24 mouse cellular contexts compared by ENCODE assay signal in genomic region chr2:143925826-143926225, GRCm38 (mm10). TPM values are rescaled to one million over a fixed set of nuclear protein-coding genes. Genes with fewer than 3 reads are reported as not detected.
DNase-seq lines count a peak whose midpoint lies in the region; ATAC-seq and TF ChIP-seq lines count a peak whose summit lies in the region.
"Had no signal": no experiment of that assay in that cellular context is flagged by ENCODE, and none has a peak within 500 bp of the region (broad histone marks: within the 10 kb centered on the region; RNA-seq: fewer than 3 reads in every experiment).

No protein-coding gene starts in this region.

- H3K36me3 ChIP-seq in hindbrain, embryonic 15.5 days, result no peaks in the 10 kb centered on the region
- H3K36me3 ChIP-seq in hindbrain, embryonic 12.5 days, result no peaks in the 10 kb centered on the region
- no peaks in the 10 kb centered on the region for H3K36me3 ChIP-seq in midbrain, embryonic 15.5 days (replicated peaks)
- no peaks in the 10 kb centered on the region for H3K36me3 ChIP-seq in midbrain, embryonic 14.5 days (ENCODE audit: control insufficient read depth, insufficient read depth, low read length)
- H3K36me3 ChIP-seq in MEL (ENCODE audit: control insufficient read depth in 1 of 2, insufficient read depth in 2 of 2, low read length in 2 of 2), result peaks cover 0 to 11% of the 10 kb centered on the region in 2 experiments; a peak in 2 of 4 replicates
- no peaks in the 10 kb centered on the region for H3K36me3 ChIP-seq in stomach, postnatal 0 days (ENCODE audit: control insufficient read depth, insufficient read depth, low read length)
- H3K36me3 ChIP-seq: embryonic facial prominence, embryonic 13.5 days; heart, embryonic 15.5 days had no signal

- H3K9me3 ChIP-seq in hindbrain, embryonic 15.5 days, result no peaks in the 10 kb centered on the region
- no peaks in the 10 kb centered on the region for H3K9me3 ChIP-seq in hindbrain, embryonic 12.5 days (replicated peaks)
- H3K9me3 ChIP-seq in midbrain, embryonic 15.5 days, result no peaks in the 10 kb centered on the region
- no peaks in the 10 kb centered on the region for H3K9me3 ChIP-seq in midbrain, embryonic 14.5 days (ENCODE audit: control insufficient read depth, low read length)
- H3K9me3 ChIP-seq in MEL (replicated peaks; ENCODE audit: insufficient read depth, low read length), result no peaks in the 10 kb centered on the region
- no peaks in the 10 kb centered on the region for H3K9me3 ChIP-seq in stomach, postnatal 0 days (ENCODE audit: control insufficient read depth, low read length)
- H3K9me3 ChIP-seq: embryonic facial prominence, embryonic 13.5 days; forebrain, embryonic 13.5 days; heart, embryonic 15.5 days had no signal

- DNase-seq in midbrain, embryonic 14.5 days, result no peak
- DNase-seq in MEL (ENCODE audit: low read depth, low spot score), result no peak
- no peak for DNase-seq in stomach, postnatal 0 days (ENCODE audit: low spot score)
- no peak for DNase-seq in cerebellum, adult 18-20 months
- no peak for DNase-seq in retina, embryonic 14.5 days (ENCODE audit: low spot score)
- DNase-seq: adrenal gland, adult 2 months; adrenal gland, postnatal 36 days; cerebellum, adult 11 months; cerebellum, adult 9-10 months; cerebellum, postnatal 25 days; gastrocnemius, adult 2 months; gastrocnemius, postnatal 25 days; heart, adult 18-20 months; heart, postnatal 14 days; kidney, adult 11 months; kidney, adult 9 months had no signal

- H3K9ac ChIP-seq in hindbrain, embryonic 15.5 days, result no peak overlapping the region
- no peak overlapping the region for H3K9ac ChIP-seq in hindbrain, embryonic 12.5 days
- no peak overlapping the region for H3K9ac ChIP-seq in midbrain, embryonic 15.5 days
- H3K9ac ChIP-seq in midbrain, embryonic 14.5 days (replicated peaks; ENCODE audit: low read length), result no peak overlapping the region
- H3K9ac ChIP-seq in MEL (ENCODE audit: control insufficient read depth, low read depth, low read length, poor library complexity, severe bottlenecking), result no peak overlapping the region
- no peak overlapping the region for H3K9ac ChIP-seq in stomach, postnatal 0 days (ENCODE audit: low read length)
- H3K9ac ChIP-seq: embryonic facial prominence, embryonic 13.5 days; forebrain, embryonic 13.5 days; heart, embryonic 15.5 days; hindbrain, embryonic 14.5 days had no signal

- no peak for TF ChIP-seq EP300 in MEL (IDR thresholded peaks at IDR 0.05; ENCODE audit: low read depth in 1 of 2, low read length in 2 of 2)
- TF ChIP-seq EP300 in stomach, postnatal 0 days (optimal IDR thresholded peaks at IDR 0.05), result no peak

- H3K79me2 ChIP-seq in MEL (ENCODE audit: control insufficient read depth, insufficient read depth, low read length, poor library complexity), result peaks cover 11% of the 10 kb centered on the region

- no peaks in the 10 kb centered on the region for H3K27me3 ChIP-seq in hindbrain, embryonic 15.5 days
- H3K27me3 ChIP-seq in hindbrain, embryonic 12.5 days, result no peaks in the 10 kb centered on the region
- no peaks in the 10 kb centered on the region for H3K27me3 ChIP-seq in midbrain, embryonic 15.5 days (replicated peaks)
- H3K27me3 ChIP-seq in midbrain, embryonic 14.5 days (ENCODE audit: control insufficient read depth, insufficient read depth, low read length), result no peaks in the 10 kb centered on the region
- H3K27me3 ChIP-seq in MEL (ENCODE audit: control insufficient read depth in 1 of 2, insufficient read depth in 2 of 2, low read length in 2 of 2), result no peaks in the 10 kb centered on the region
- H3K27me3 ChIP-seq in stomach, postnatal 0 days (ENCODE audit: control insufficient read depth, insufficient read depth, low read length), result no peaks in the 10 kb centered on the region
- H3K27me3 ChIP-seq: embryonic facial prominence, embryonic 13.5 days; forebrain, embryonic 13.5 days; heart, embryonic 15.5 days had no signal

- no peak overlapping the region for H3K4me3 ChIP-seq in hindbrain, embryonic 15.5 days
- no peak overlapping the region for H3K4me3 ChIP-seq in hindbrain, embryonic 12.5 days
- H3K4me3 ChIP-seq in midbrain, embryonic 15.5 days, result no peak overlapping the region
- no peak overlapping the region for H3K4me3 ChIP-seq in midbrain, embryonic 14.5 days (replicated peaks; ENCODE audit: low read depth, low read length)
- no peak overlapping the region for H3K4me3 ChIP-seq in MEL (ENCODE audit: control insufficient read depth in 1 of 2, insufficient read depth in 1 of 2, low read depth in 2 of 2, low read length in 2 of 2)
- H3K4me3 ChIP-seq in stomach, postnatal 0 days (ENCODE audit: low read depth, low read length), result no peak overlapping the region
- H3K4me3 ChIP-seq: embryonic facial prominence, embryonic 13.5 days; forebrain, embryonic 13.5 days; gastrocnemius, adult 2 months; heart, embryonic 15.5 days had no signal

- no peak overlapping the region for H3K27ac ChIP-seq in hindbrain, embryonic 15.5 days (replicated peaks)
- H3K27ac ChIP-seq in hindbrain, embryonic 12.5 days, result no peak overlapping the region
- H3K27ac ChIP-seq in midbrain, embryonic 15.5 days, result no peak overlapping the region
- no peak overlapping the region for H3K27ac ChIP-seq in midbrain, embryonic 14.5 days (replicated peaks; ENCODE audit: low read depth, low read length)
- no peak overlapping the region for H3K27ac ChIP-seq in MEL (ENCODE audit: control insufficient read depth, low read depth, low read length)
- H3K27ac ChIP-seq in stomach, postnatal 0 days (replicated peaks), result no peak overlapping the region
- H3K27ac ChIP-seq: embryonic facial prominence, embryonic 13.5 days; forebrain, embryonic 13.5 days; gastrocnemius, adult 2 months; heart, embryonic 15.5 days; hindbrain, embryonic 14.5 days had no signal

- ATAC-seq in hindbrain, embryonic 15.5 days (ENCODE audit: low FRiP score, low read depth), result peak; percentile 39; the same call in 1 of the 2 replicates
- no peak for ATAC-seq in hindbrain, embryonic 12.5 days (ENCODE audit: low FRiP score)
- peak; percentile 39; the same call in 1 of the 2 replicates for ATAC-seq in midbrain, embryonic 15.5 days (replicated peaks)
- ATAC-seq in midbrain, embryonic 14.5 days (ENCODE audit: low FRiP score, low TSS enrichment), result no peak
- no peak for ATAC-seq in stomach, postnatal 0 days (ENCODE audit: low FRiP score, low TSS enrichment)
- ATAC-seq: forebrain, embryonic 13.5 days had no signal

- TF ChIP-seq POLR2A in MEL (IDR thresholded peaks at IDR 0.05; ENCODE audit: control insufficient read depth in 1 of 2, insufficient read depth in 1 of 2, low read depth in 1 of 2, low read length in 2 of 2, poor library complexity in 1 of 2), result no peak

- no peak overlapping the region for H3K4me2 ChIP-seq in hindbrain, embryonic 15.5 days
- no peak overlapping the region for H3K4me2 ChIP-seq in hindbrain, embryonic 12.5 days (replicated peaks)
- no peak overlapping the region for H3K4me2 ChIP-seq in midbrain, embryonic 15.5 days
- no peak overlapping the region for H3K4me2 ChIP-seq in midbrain, embryonic 14.5 days (ENCODE audit: low read length)
- no peak overlapping the region for H3K4me2 ChIP-seq in stomach, postnatal 0 days (replicated peaks; ENCODE audit: low read depth)
- H3K4me2 ChIP-seq: embryonic facial prominence, embryonic 13.5 days; forebrain, embryonic 13.5 days; heart, embryonic 11.5 days; heart, embryonic 15.5 days; hindbrain, embryonic 14.5 days had no signal

- TF ChIP-seq RAD21 in MEL (IDR thresholded peaks at IDR 0.05; ENCODE audit: low read depth, low read length), result no peak; the same call in none of the 2 replicates

- peak in 2 of 3 experiments; percentile 4 to 29; a peak in 2 of 6 replicates for TF ChIP-seq CTCF in MEL (IDR thresholded peaks at IDR 0.05 in 2 of 3, conservative IDR thresholded peaks at IDR 0.05 in 1 of 3; ENCODE audit: control insufficient read depth in 1 of 3, insufficient read depth in 1 of 3, low read depth in 2 of 3, low read length in 3 of 3, poor library complexity in 1 of 3, severe bottlenecking in 1 of 3)
- peak; percentile 25 for TF ChIP-seq CTCF in stomach, postnatal 0 days (IDR thresholded peaks at IDR 0.05; ENCODE audit: low read depth)

- H3K4me1 ChIP-seq in hindbrain, embryonic 15.5 days (replicated peaks), result peaks cover 10% of the 10 kb centered on the region
- H3K4me1 ChIP-seq in hindbrain, embryonic 12.5 days, result peaks cover 9% of the 10 kb centered on the region
- peaks cover 7% of the 10 kb centered on the region; the same call in 1 of the 2 replicates for H3K4me1 ChIP-seq in midbrain, embryonic 15.5 days
- H3K4me1 ChIP-seq in midbrain, embryonic 14.5 days (ENCODE audit: control insufficient read depth, insufficient read depth, low read length), result no peaks in the 10 kb centered on the region
- H3K4me1 ChIP-seq in MEL (ENCODE audit: control insufficient read depth in 1 of 2, insufficient read depth in 2 of 2, low read length in 2 of 2), result peaks cover 3 to 6% of the 10 kb centered on the region in 2 experiments; a peak in 3 of 4 replicates
- peaks cover 8% of the 10 kb centered on the region; the same call in 1 of the 2 replicates for H3K4me1 ChIP-seq in stomach, postnatal 0 days (replicated peaks; ENCODE audit: control insufficient read depth, insufficient read depth)

- WGBS in hindbrain, embryonic 15.5 days, result 97% methylated on average over 6 of the region's 6 CpGs
- WGBS in hindbrain, embryonic 12.5 days, result 91% methylated on average over 6 of the region's 6 CpGs
- 97% methylated on average over 6 of the region's 6 CpGs for WGBS in midbrain, embryonic 15.5 days
- 97% methylated on average over 6 of the region's 6 CpGs for WGBS in midbrain, embryonic 14.5 days
- 90% methylated on average over 6 of the region's 6 CpGs for WGBS in stomach, postnatal 0 days

TF ChIP-seq in MEL, 35 proteins besides CTCF, POLR2A, EP300 and RAD21:
- peak; percentile 9; the same call in 1 of the 2 replicates for TF ChIP-seq SMC3 (IDR thresholded peaks at IDR 0.05; ENCODE audit: low read depth, low read length)
- no peak for TF ChIP-seq POLR2AphosphoS5 (IDR thresholded peaks at IDR 0.05; ENCODE audit: borderline replicate concordance, low read depth, low read length)

RNA-seq across cellular contexts. Expression of gene Dstn, which starts 10.7 kb away (rescaled TPM):
- polyA plus RNA-seq in hindbrain, embryonic 15.5 days (2015; fragmentation: Nextera tagmentation; extraction: Ambion mirVana), result 399 and 431 TPM in 2 replicates
- polyA plus RNA-seq in hindbrain, embryonic 12.5 days (2016; fragmentation: Nextera tagmentation; extraction: Ambion mirVana), result 376 and 396 TPM in 2 replicates
- 385 and 388 TPM in 2 replicates for polyA plus RNA-seq in midbrain, embryonic 15.5 days (2015; fragmentation: Nextera tagmentation; extraction: Ambion mirVana)
- polyA plus RNA-seq in midbrain, embryonic 14.5 days (2014; fragmentation: Nextera tagmentation; extraction: Ambion mirVana), result 418 and 479 TPM in 2 replicates
- total RNA-seq in MEL (2012; rRNA removed), result 66.5 and 80.0 TPM in 2 replicates
- 10 to 100 TPM in 1 of 2 experiments, not detected in 1; 78.1 TPM for polyA plus RNA-seq in MEL (2012; ENCODE audit: insufficient read depth in 1 of 2, insufficient read length in 2 of 2, low read depth in 1 of 2, low replicate concordance in 2 of 2, missing spikeins in 1 of 2)
- 968 and 971 TPM in 2 replicates for polyA plus RNA-seq in stomach, postnatal 0 days (2015; fragmentation: Nextera tagmentation; extraction: Ambion mirVana)

Comparison
In these comparisons a context has a peak if more than half of its experiments do, and no peak if none do; other contexts are left out.
1. ATAC-seq: peak in hindbrain, embryonic 15.5 days (single experiment) and midbrain, embryonic 15.5 days (single experiment); none in hindbrain, embryonic 12.5 days (single experiment), midbrain, embryonic 14.5 days (single experiment) and stomach, postnatal 0 days (single experiment).